Mouse (Mus musculus) small intestine, adult 2 months (tissue): ENCODE data around the gene Nab2. TPM values are rescaled to one million over a fixed set of nuclear protein-coding genes. Genes with fewer than 3 reads are reported as not detected.
A peak's percentile ranks its signal among the peaks of the same experiment; 100 is the strongest.

Source experiments
- H3K27ac ChIP-seq: fragments of 200-500 bp; 2 replicates; pipeline ENCODE4 v1.5.1; 2012; ENCODE audit warnings: low read depth, low read length, control low read depth, inconsistent platforms; ENCODE audit not compliant: insufficient read depth
- H3K27me3 ChIP-seq: fragments of 200-500 bp; 2 replicates; pipeline ENCODE4 v1.6.1; 2012; ENCODE audit warnings: mild to moderate bottlenecking, moderate library complexity, low read length, inconsistent platforms; ENCODE audit not compliant: control insufficient read depth, insufficient read depth
- H3K36me3 ChIP-seq: fragments of 200-500 bp; 2 replicates; pipeline ENCODE4 v1.6.1; 2012; ENCODE audit warnings: mild to moderate bottlenecking, low read length, control low read depth, inconsistent platforms; ENCODE audit not compliant: control insufficient read depth, insufficient read depth
- H3K4me1 ChIP-seq: fragments of 200-500 bp; 2 replicates; pipeline ENCODE4 v1.6.1; 2012; ENCODE audit warnings: low read length, inconsistent platforms, mixed read lengths; ENCODE audit not compliant: control insufficient read depth, insufficient read depth, insufficient read length
- H3K4me3 ChIP-seq: fragments of 200-500 bp; 2 replicates; pipeline ENCODE4 v1.5.1; 2012; ENCODE audit warnings: low read depth, mild to moderate bottlenecking, control low read depth, inconsistent platforms, low read length, moderate library complexity
- CTCF ChIP-seq: fragments of 200-500 bp; IDR thresholded peaks from 2 replicates; pipeline ENCODE4 v1.5.1; 2012; ENCODE audit warnings: low read depth, mild to moderate bottlenecking, control low read depth, inconsistent platforms, low read length, moderate library complexity, mixed read lengths; ENCODE audit not compliant: insufficient replicate concordance, insufficient read length; ENCODE audit errors: extremely low read depth
- POLR2A ChIP-seq: fragments of 200-500 bp; IDR thresholded peaks from 2 replicates; pipeline ENCODE4 v1.6.1; 2012; ENCODE audit warnings: low read depth, mild to moderate bottlenecking, control low read depth, inconsistent platforms, low read length, moderate library complexity
- WGBS: fragments of 180-500 bp; shearing (Covaris S2); methylation state at CpG from one replicate; pipeline ENCODE4 v1.1.7; 2018; 5-methylcytosine and 5-hydroxymethylcytosine counted together
- polyA plus RNA-seq: library from polyadenylated mRNA; depleted of rRNA; stranded (reverse); fragments of >200 nt; gene quantifications from 2 replicates; pipeline ENCODE4 v1.2.3, GENCODE M21; 2012; rRNA removed

Gene Nab2
- polyA plus RNA-seq: 9.4 and 31.8 TPM in 2 replicates

DNA sequence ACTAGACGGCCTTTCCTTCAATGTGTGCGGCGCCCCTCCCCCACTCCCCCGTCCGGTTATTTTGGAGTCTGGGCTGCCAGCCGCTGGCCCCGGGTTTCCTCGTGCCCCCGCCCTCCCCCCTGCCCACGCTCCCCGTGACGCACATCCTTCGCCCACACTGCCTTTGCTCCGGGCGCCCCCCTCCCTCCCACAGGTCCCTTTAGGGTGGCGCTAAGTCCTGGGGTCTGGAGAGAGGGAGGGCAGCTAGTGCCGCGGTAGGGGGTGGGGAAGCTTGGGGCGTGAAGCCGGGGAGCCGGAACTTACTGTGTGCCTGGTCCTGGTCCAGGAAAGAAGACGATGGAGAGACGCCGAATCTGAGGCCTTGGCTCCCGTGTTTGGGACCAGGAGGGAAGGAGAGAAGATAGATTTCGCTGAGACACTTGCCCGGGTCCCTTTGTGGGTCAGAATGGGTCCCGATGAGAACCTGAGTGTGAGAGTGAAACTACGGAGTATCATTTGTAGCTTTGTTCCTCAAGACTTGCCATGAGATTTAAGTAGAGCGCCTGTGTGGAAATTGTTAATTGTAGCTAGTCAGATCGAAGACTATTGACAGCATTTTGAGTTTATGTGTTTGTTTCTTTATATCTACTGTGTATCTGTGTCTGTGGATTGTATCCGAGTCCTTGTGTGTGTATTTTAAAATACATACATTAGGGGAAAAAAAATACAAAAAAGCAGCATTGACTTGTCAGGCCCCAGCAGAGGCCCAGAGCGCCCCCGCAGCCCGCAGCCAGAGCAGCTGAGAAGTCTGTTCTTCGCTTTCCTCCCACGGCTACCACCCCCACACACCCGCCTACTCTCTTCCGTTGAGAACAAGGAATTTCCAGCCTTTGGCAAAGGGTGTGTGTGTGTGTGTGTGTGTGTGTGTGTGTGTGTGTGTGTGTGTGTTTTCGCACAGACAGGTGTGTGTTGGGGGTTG, at the start of gene Nab2:
TSS of gene Nab2 (minus strand) at position 476 of the 958 bp plus-strand sequence.
- WGBS: 11% methylated on average over 40 of the region's 40 CpGs

DNA sequence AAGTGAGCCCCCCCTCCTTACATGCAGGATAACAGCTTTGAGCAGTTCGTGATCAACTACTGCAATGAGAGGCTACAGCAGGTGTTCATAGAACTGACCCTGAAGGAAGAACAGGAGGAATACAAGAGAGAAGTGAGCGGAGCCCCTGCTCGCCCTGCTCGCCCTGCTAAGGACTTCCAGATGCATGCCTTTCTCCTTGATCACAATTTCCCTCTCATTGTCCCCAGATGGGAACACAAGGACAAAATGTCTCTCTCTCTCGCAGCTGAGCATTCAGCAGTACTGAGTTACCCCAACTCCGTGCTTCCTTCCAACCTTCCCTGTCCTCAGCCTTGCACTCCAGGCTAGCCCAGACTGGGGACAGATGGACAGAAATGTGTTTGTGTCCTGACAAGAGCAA, 44.4 kb upstream of the Nab2 start:
- 94% methylated on average over 6 of the region's 6 CpGs for WGBS
- TF ChIP-seq CTCF (no peak), POLR2A (no peak)

More for the DNA sequence above, at the start of gene Nab2:
- peak within 1 kb of the TSS; percentile 75 for H3K4me3 ChIP-seq
- peaks cover 6% of the 10 kb centered on the region for H3K4me1 ChIP-seq
- H3K36me3 ChIP-seq: peaks cover 12% of the 10 kb centered on the region
- H3K27me3 ChIP-seq: no peaks in the 10 kb centered on the region
- TF ChIP-seq POLR2A: no peak; the same call in 1 of the 2 replicates
- no peak for TF ChIP-seq CTCF
- peak within 1 kb of the TSS; percentile 97 for H3K27ac ChIP-seq

DNA sequence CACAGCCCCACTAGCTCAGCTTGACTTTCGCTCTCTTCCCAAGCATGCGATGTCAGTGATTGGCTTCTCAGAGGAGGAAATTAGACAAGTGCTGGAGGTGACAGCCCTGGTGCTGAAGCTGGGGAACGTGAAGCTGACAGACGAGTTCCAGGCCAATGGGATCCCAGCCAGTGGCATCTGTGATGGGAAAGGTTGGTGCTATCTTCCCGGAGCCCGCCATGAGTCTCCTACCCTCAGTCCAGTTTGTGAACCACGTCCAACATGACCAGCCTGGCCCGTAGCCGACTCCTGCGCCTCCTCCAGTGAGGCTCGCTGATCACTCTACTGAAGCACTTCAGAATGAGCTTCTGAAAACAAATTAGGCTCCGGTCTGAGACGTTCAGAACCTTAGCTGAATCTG, 42.0 kb upstream of the Nab2 start:
- Histone ChIP-seq H3K4me1 (peaks cover 9% of the 10 kb centered on the region; the same call in 1 of the 2 replicates), H3K4me3 (no peak overlapping the region), H3K27me3 (no peaks in the 10 kb centered on the region), H3K36me3 (peaks cover 90% of the 10 kb centered on the region), H3K27ac (no peak overlapping the region)
- TF ChIP-seq POLR2A (no peak), CTCF (no peak)
- WGBS: 83% methylated on average over 13 of the region's 13 CpGs

More for the DNA sequence above, 44.4 kb upstream of the Nab2 start:
- Histone ChIP-seq H3K36me3 (peaks cover 93% of the 10 kb centered on the region), H3K4me3 (no peak overlapping the region), H3K27me3 (no peaks in the 10 kb centered on the region), H3K4me1 (peaks cover 1% of the 10 kb centered on the region; the same call in 1 of the 2 replicates), H3K27ac (no peak overlapping the region)

DNA sequence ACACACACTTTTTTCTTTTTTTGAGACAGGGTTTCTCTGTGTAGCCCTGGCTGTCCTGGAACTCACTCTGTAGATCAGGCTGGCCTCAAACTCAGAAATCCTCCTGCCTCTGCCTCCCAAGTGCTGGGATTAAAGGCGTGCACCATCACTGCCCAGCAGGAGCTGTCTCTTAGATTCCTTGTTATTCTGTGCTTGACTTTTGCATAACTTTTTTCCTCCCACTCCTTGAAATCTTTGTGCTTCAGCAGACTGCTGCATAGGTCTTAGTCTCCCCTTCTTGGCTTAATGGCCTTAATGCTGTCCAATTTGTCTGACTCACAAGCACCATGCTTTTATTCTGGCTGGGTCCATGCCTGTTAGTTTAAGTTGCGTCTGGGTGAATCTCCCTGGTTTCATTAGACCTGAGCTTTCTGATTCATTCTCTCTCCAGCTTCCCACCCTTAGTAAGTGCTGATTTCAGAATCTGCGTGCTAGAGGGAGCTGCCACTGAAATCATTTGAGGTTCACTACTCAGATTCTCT, 40.5 kb upstream of the Nab2 start:
- H3K36me3 ChIP-seq: peaks cover 83% of the 10 kb centered on the region
- H3K27ac ChIP-seq: no peak overlapping the region
- TF ChIP-seq POLR2A (no peak), CTCF (no peak)
- H3K4me1 ChIP-seq: peaks cover 12% of the 10 kb centered on the region; the same call in 1 of the 2 replicates
- H3K4me3 ChIP-seq: no peak overlapping the region
- no peaks in the 10 kb centered on the region for H3K27me3 ChIP-seq
- WGBS: 87% methylated on average over 3 of the region's 3 CpGs

DNA sequence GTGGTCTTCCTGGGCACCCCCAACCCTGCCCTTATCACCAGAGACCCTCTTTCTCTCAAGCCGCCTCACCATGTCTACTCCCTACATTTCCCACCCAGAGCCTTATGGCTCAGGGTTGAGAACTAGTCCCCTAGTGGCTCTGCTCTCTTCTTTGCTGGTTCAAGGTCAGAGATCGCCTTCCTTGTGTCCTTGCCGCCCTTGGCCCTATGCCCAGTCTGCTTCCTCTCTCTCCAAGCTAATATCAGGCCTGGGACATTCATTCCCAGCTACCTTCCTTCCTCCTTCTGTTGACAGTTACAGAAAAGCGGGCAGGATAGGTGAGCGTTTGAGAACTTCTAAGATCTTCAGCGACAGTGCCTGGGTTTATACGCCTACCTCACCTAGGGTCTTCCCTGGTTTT, 39.4 kb upstream of the Nab2 start:
- 0 out of 2 replicates have a peak, but pooled peaks have one; percentile 1 for TF ChIP-seq CTCF
- no peak for TF ChIP-seq POLR2A
- Histone ChIP-seq H3K36me3 (peaks cover 71% of the 10 kb centered on the region), H3K4me3 (peak overlapping the region; percentile 39), H3K27ac (peak overlapping the region; percentile 54), H3K4me1 (peaks cover 12% of the 10 kb centered on the region; the same call in 1 of the 2 replicates), H3K27me3 (no peaks in the 10 kb centered on the region)
- WGBS: 30% methylated on average over 7 of the region's 7 CpGs

DNA sequence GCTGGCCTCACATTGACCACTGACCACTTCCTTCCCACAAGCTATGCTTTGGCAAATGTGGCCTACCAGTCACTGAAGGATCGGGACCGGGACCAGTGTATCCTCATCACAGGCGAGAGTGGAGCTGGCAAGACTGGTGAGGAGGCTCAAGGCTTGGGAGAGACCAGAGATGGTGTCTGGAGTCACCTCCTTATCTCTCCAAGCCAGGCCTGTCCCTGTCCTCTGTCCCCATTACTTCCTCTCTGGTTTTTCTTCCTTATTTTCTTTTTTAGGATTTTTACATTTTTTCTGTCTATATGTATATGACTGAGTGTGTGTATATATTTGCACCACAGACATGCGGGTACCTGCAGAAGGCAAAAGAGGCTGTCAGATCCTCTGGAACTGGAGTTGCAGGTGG, 37.4 kb upstream of the Nab2 start:
- 80% methylated on average over 4 of the region's 4 CpGs for WGBS
- Histone ChIP-seq H3K27me3 (no peaks in the 10 kb centered on the region), H3K4me3 (peak overlapping the region; percentile 69), H3K36me3 (peaks cover 52% of the 10 kb centered on the region), H3K27ac (peak overlapping the region; percentile 94; the same call in 1 of the 2 replicates), H3K4me1 (peaks cover 15% of the 10 kb centered on the region; the same call in 1 of the 2 replicates)
- no peak for TF ChIP-seq CTCF
- TF ChIP-seq POLR2A: no peak
